Mouse (Mus musculus) MEL (cell line): ENCODE data around the gene Prkci.

Experiments
- CHD1 ChIP-seq: IDR thresholded peaks from 2 replicates; pipeline ENCODE4 v1.6.1; 2012; ENCODE audit warnings: low read depth, mild to moderate bottlenecking, inconsistent platforms, low read length, improper control_type of control experiment
- CTCF ChIP-seq, 3 experiments: IDR thresholded peaks in 2 of 3; conservative IDR thresholded peaks in 1 of 3; 2 replicates each; pipeline ENCODE4 v1.5.1; 2011 to 2012; ENCODE audit warnings: low read length in 3 of 3, low read depth in 2 of 3, mild to moderate bottlenecking in 2 of 3, improper control_type of control experiment in 1 of 3, inconsistent platforms in 1 of 3, mixed read lengths in 1 of 3, moderate library complexity in 1 of 3; ENCODE audit not compliant: control insufficient read depth in 1 of 3, insufficient read depth in 1 of 3, poor library complexity in 1 of 3, severe bottlenecking in 1 of 3
- E2F4 ChIP-seq: IDR thresholded peaks from 2 replicates; pipeline ENCODE4 v1.6.1; 2011; ENCODE audit warnings: low read depth, low read length, improper control_type of control experiment, borderline replicate concordance
- EP300 ChIP-seq, 2 experiments: IDR thresholded peaks; 2 replicates each; pipeline ENCODE4 v1.6.1; 2011; ENCODE audit warnings: improper control_type of control experiment in 2 of 2, low read length in 2 of 2, low read depth in 1 of 2, mild to moderate bottlenecking in 1 of 2
- ETS1 ChIP-seq: IDR thresholded peaks from 2 replicates; pipeline ENCODE4 v1.6.1; 2012; ENCODE audit warnings: low read depth, mild to moderate bottlenecking, inconsistent platforms, low read length, improper control_type of control experiment, moderate library complexity
- HCFC1 ChIP-seq: IDR thresholded peaks from 2 replicates; pipeline ENCODE4 v1.6.1; 2012; ENCODE audit warnings: low read depth, mild to moderate bottlenecking, inconsistent platforms, low read length, improper control_type of control experiment, moderate library complexity
- KAT2A ChIP-seq: conservative IDR thresholded peaks from 2 replicates; pipeline ENCODE4 v1.6.1; 2012; ENCODE audit warnings: low read depth, low read length, improper control_type of control experiment, inconsistent platforms
- MAFK ChIP-seq: IDR thresholded peaks from 2 replicates; pipeline ENCODE4 v1.6.1; 2011; ENCODE audit warnings: low read depth, mild to moderate bottlenecking, low read length, improper control_type of control experiment, borderline replicate concordance
- NRF1 ChIP-seq: IDR thresholded peaks from 2 replicates; pipeline ENCODE4 v1.6.1; 2014; ENCODE audit warnings: low read depth, mild to moderate bottlenecking, inconsistent platforms, low read length, improper control_type of control experiment, moderate library complexity; ENCODE audit not compliant: poor library complexity, insufficient read depth, severe bottlenecking
- POLR2A ChIP-seq, 2 experiments: IDR thresholded peaks; 2 replicates each; pipeline ENCODE4 v1.6.1; 2011 to 2012; ENCODE audit warnings: low read length in 2 of 2, mild to moderate bottlenecking in 2 of 2, control low read depth in 1 of 2, improper control_type of control experiment in 1 of 2, low read depth in 1 of 2, moderate library complexity in 1 of 2; ENCODE audit not compliant: control insufficient read depth in 1 of 2, insufficient read depth in 1 of 2, poor library complexity in 1 of 2
- RAD21 ChIP-seq: IDR thresholded peaks from 2 replicates; pipeline ENCODE4 v1.6.1; 2011; ENCODE audit warnings: mild to moderate bottlenecking, low read depth, low read length, improper control_type of control experiment
- RCOR1 ChIP-seq: IDR thresholded peaks from 2 replicates; pipeline ENCODE4 v1.6.1; 2012; ENCODE audit warnings: low read depth, mild to moderate bottlenecking, inconsistent platforms, low read length, improper control_type of control experiment
- UBTF ChIP-seq: IDR thresholded peaks from 2 replicates; pipeline ENCODE4 v1.6.1; 2012; ENCODE audit warnings: low read depth, mild to moderate bottlenecking, inconsistent platforms, low read length, improper control_type of control experiment, moderate library complexity, borderline replicate concordance; ENCODE audit not compliant: insufficient read depth

DNA sequence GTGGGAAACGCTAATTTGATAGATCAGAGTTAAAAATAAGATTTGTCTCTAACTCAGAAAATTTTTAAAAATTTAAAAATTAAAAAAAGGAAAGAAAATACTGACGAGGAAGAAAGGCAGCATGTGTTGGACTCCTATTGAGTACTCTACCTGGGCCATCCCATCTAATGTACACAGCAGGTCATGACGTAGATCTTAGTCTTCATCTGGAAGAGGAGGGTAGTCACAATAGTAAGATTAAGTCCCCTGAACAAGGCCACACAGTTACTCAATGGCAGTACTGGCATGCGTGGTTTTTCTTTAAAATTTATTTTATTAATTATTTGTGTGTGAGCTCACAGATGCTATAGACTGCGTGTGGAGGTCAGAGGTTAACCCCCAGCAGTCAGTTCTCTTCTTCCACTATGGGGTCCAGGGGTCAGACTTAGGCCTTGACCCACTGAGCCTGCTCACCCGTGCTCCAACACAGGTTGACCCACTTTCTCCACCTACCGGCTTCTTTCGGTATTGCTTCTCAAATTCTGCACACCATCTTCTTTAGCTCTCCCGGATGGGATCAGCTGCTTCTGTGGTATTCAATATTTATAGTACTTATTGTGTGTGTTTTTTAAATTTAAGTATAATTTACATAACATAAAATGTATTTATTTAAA lies 20.3 kb upstream of the Prkci start:
- no peak for TF ChIP-seq MAFK
- TF ChIP-seq POLR2A (IDR thresholded peaks at IDR 0.05; ENCODE audit: control insufficient read depth in 1 of 2, insufficient read depth in 1 of 2, low read depth in 1 of 2, low read length in 2 of 2, poor library complexity in 1 of 2), result no peak
- TF ChIP-seq RAD21, result peak; percentile 59
- TF ChIP-seq NRF1, result peak; percentile 29; the same call in 1 of the 2 replicates
- TF ChIP-seq E2F4, result no peak
- TF ChIP-seq RCOR1, result no peak
- TF ChIP-seq KAT2A, result no peak
- TF ChIP-seq CTCF (IDR thresholded peaks at IDR 0.05 in 2 of 3, conservative IDR thresholded peaks at IDR 0.05 in 1 of 3; ENCODE audit: control insufficient read depth in 1 of 3, insufficient read depth in 1 of 3, low read depth in 2 of 3, low read length in 3 of 3, poor library complexity in 1 of 3, severe bottlenecking in 1 of 3), result peak; percentile 62 to 71 (median 70)
- TF ChIP-seq EP300 (IDR thresholded peaks at IDR 0.05; ENCODE audit: low read depth in 1 of 2, low read length in 2 of 2), result no peak
- TF ChIP-seq HCFC1, result no peak
- TF ChIP-seq ETS1, result no peak
- no peak for TF ChIP-seq CHD1
- TF ChIP-seq UBTF, result no peak
